29 mouse cellular contexts compared by ENCODE assay signal in genomic region chr4:117231208-117231607, GRCm38 (mm10). TPM values are rescaled to one million over a fixed set of nuclear protein-coding genes. Genes with fewer than 3 reads are reported as not detected.
A peak's percentile ranks its signal among the peaks of the same experiment; 100 is the strongest.
DNase-seq lines count a peak whose midpoint lies in the region; ATAC-seq and TF ChIP-seq lines count a peak whose summit lies in the region.
"Had no signal": no experiment of that assay in that cellular context is flagged by ENCODE, and none has a peak within 500 bp of the region (broad histone marks: within the 10 kb centered on the region; RNA-seq: fewer than 3 reads in every experiment).

No protein-coding gene starts in this region.

- no peak overlapping the region for H3K4me3 ChIP-seq in kidney, adult 2 months (ENCODE audit: insufficient read depth, low read depth, low read length)
- no peak overlapping the region for H3K4me3 ChIP-seq in intestine, embryonic 15.5 days (replicated peaks)
- H3K4me3 ChIP-seq in liver, embryonic 13.5 days (replicated peaks): no peak overlapping the region
- H3K4me3 ChIP-seq: erythroblast, embryonic 14.5 days; heart, embryonic 13.5 days; hindbrain, embryonic 10.5 days; hindbrain, embryonic 15.5 days; layer of hippocampus, adult 2 months; left cerebral cortex, adult 2 months; limb, embryonic 12.5 days had no signal

- TF ChIP-seq CTCF in kidney, adult 2 months (conservative IDR thresholded peaks at IDR 0.05; ENCODE audit: insufficient read depth, insufficient read length, low read depth, low read length): no peak

- peak; percentile 11 for DNase-seq in kidney, adult 2 months
- DNase-seq in kidney, adult 8-10 months: no peak
- DNase-seq in liver, embryonic 13.5 days: no peak
- peak; percentile 61 for DNase-seq in yolk sac, embryonic 10.5 days (ENCODE audit: low spot score)
- DNase-seq in neural tube, embryonic 10.5 days (ENCODE audit: extremely low spot score, low spot score): no peak
- no peak for DNase-seq in kidney, postnatal 4 days
- DNase-seq: cerebellum, adult 2 months; cerebellum, postnatal 14 days; forebrain, postnatal 0 days; heart, postnatal 10 days; kidney, postnatal 14 days; lung, adult 2 months; lung, postnatal 10 days; midbrain, embryonic 14.5 days; right cerebral cortex, postnatal 25 days; thymus, adult 2 months; thymus, postnatal 36 days had no signal

- peak; percentile 50; the same call in 1 of the 2 replicates for ATAC-seq in intestine, embryonic 15.5 days
- peak; percentile 72 for ATAC-seq in liver, embryonic 13.5 days (ENCODE audit: low read depth)
- ATAC-seq: CD4-positive, CD25-positive, alpha-beta regulatory T cell, adult 4 months; forebrain, postnatal 0 days; inflammation-experienced regulatory T-cells, adult 6 months had no signal

- no peaks in the 10 kb centered on the region for H3K27me3 ChIP-seq in kidney, adult 2 months (replicated peaks; ENCODE audit: control insufficient read depth, insufficient read depth, low read length)
- H3K27me3 ChIP-seq in intestine, embryonic 15.5 days (replicated peaks): no peaks in the 10 kb centered on the region
- H3K27me3 ChIP-seq in liver, embryonic 13.5 days: no peaks in the 10 kb centered on the region
- H3K27me3 ChIP-seq: heart, embryonic 13.5 days; hindbrain, embryonic 15.5 days; limb, embryonic 12.5 days had no signal

- TF ChIP-seq POLR2A in kidney, adult 2 months (IDR thresholded peaks at IDR 0.05; ENCODE audit: low read depth, low read length): no peak

- H3K4me2 ChIP-seq in intestine, embryonic 15.5 days (replicated peaks): no peak overlapping the region
- no peak overlapping the region for H3K4me2 ChIP-seq in liver, embryonic 13.5 days
- H3K4me2 ChIP-seq: heart, embryonic 13.5 days; hindbrain, embryonic 15.5 days; limb, embryonic 12.5 days had no signal

- 49% methylated on average over 2 of the region's 2 CpGs for WGBS in kidney, adult 2 months
- WGBS in intestine, embryonic 15.5 days: 79% methylated on average over 2 of the region's 2 CpGs
- 69% methylated on average over 2 of the region's 2 CpGs for WGBS in liver, embryonic 13.5 days (ENCODE audit: insufficient replicate concordance)

- H3K9me3 ChIP-seq in intestine, embryonic 15.5 days: no peaks in the 10 kb centered on the region
- no peaks in the 10 kb centered on the region for H3K9me3 ChIP-seq in liver, embryonic 13.5 days (replicated peaks)
- H3K9me3 ChIP-seq: heart, embryonic 13.5 days; hindbrain, embryonic 10.5 days; hindbrain, embryonic 15.5 days; limb, embryonic 12.5 days had no signal

- H3K36me3 ChIP-seq in kidney, adult 2 months (ENCODE audit: control insufficient read depth, insufficient read depth, low read length): no peaks in the 10 kb centered on the region
- H3K36me3 ChIP-seq in intestine, embryonic 15.5 days: no peaks in the 10 kb centered on the region
- H3K36me3 ChIP-seq in liver, embryonic 13.5 days: no peaks in the 10 kb centered on the region
- H3K36me3 ChIP-seq: heart, embryonic 13.5 days; hindbrain, embryonic 10.5 days; hindbrain, embryonic 15.5 days; limb, embryonic 12.5 days had no signal

- no peak overlapping the region for H3K27ac ChIP-seq in kidney, adult 2 months (ENCODE audit: insufficient read depth, low read depth, low read length)
- no peak overlapping the region for H3K27ac ChIP-seq in intestine, embryonic 15.5 days
- no peak overlapping the region for H3K27ac ChIP-seq in liver, embryonic 13.5 days
- H3K27ac ChIP-seq: heart, embryonic 13.5 days; hindbrain, embryonic 10.5 days; hindbrain, embryonic 15.5 days; layer of hippocampus, adult 2 months; left cerebral cortex, adult 2 months; limb, embryonic 12.5 days; macrophage had no signal

- H3K4me1 ChIP-seq in kidney, adult 2 months (ENCODE audit: control insufficient read depth, insufficient read depth, low read length): no peaks in the 10 kb centered on the region
- 0 out of 2 replicates have a peak, but pooled peaks cover 3% of the 10 kb centered on the region for H3K4me1 ChIP-seq in intestine, embryonic 15.5 days (replicated peaks)
- H3K4me1 ChIP-seq in liver, embryonic 13.5 days (replicated peaks): no peaks in the 10 kb centered on the region
- H3K4me1 ChIP-seq: hindbrain, embryonic 15.5 days had no signal

- H3K9ac ChIP-seq in intestine, embryonic 15.5 days: no peak overlapping the region
- no peak overlapping the region for H3K9ac ChIP-seq in liver, embryonic 13.5 days
- H3K9ac ChIP-seq: forebrain, postnatal 0 days; heart, embryonic 13.5 days; hindbrain, embryonic 15.5 days; limb, embryonic 12.5 days had no signal

RNA-seq across cellular contexts. Expression of gene Tmem53, which starts 20.5 kb away (rescaled TPM):
- 88.1 and 93.5 TPM in 2 replicates for polyA plus RNA-seq in kidney, adult 2 months (2012; rRNA removed)
- 9.5 and 11.7 TPM in 2 replicates for polyA plus RNA-seq in intestine, embryonic 15.5 days (2015; fragmentation: Nextera tagmentation; extraction: Ambion mirVana)
- 3.5 and 3.6 TPM in 2 replicates for polyA plus RNA-seq in liver, embryonic 13.5 days (2015; fragmentation: Nextera tagmentation; extraction: Ambion mirVana)

RNA-seq across cellular contexts. Expression of gene Armh1, which starts 20.7 kb away (rescaled TPM):
- 0.25 and 0.53 TPM in 2 replicates for polyA plus RNA-seq in kidney, adult 2 months (2012; rRNA removed)
- 0.19 and 0.32 TPM in 2 replicates for polyA plus RNA-seq in intestine, embryonic 15.5 days (2015; fragmentation: Nextera tagmentation; extraction: Ambion mirVana)
- polyA plus RNA-seq in liver, embryonic 13.5 days (2015; fragmentation: Nextera tagmentation; extraction: Ambion mirVana): not detected in 2 replicates
- polyA plus RNA-seq: CD4-positive, CD25-positive, alpha-beta regulatory T cell, adult 4 months; erythroblast, embryonic 14.5 days; inflammation-experienced regulatory T-cells, adult 6 months; macrophage; neural tube, embryonic 11.5 days had no signal

RNA-seq across cellular contexts. Expression of gene Kif2c, which starts 48.8 kb away (rescaled TPM):
- polyA plus RNA-seq in kidney, adult 2 months (2012; rRNA removed): 0.20 and 0.50 TPM in 2 replicates
- 37.7 and 48.7 TPM in 2 replicates for polyA plus RNA-seq in intestine, embryonic 15.5 days (2015; fragmentation: Nextera tagmentation; extraction: Ambion mirVana)
- 35.8 and 43.1 TPM in 2 replicates for polyA plus RNA-seq in liver, embryonic 13.5 days (2015; fragmentation: Nextera tagmentation; extraction: Ambion mirVana)

Comparison
In these comparisons a context has a peak if more than half of its experiments do, and no peak if none do; other contexts are left out.
1. DNase-seq: peak in kidney, adult 2 months (single experiment) and yolk sac, embryonic 10.5 days (single experiment); none in kidney, adult 8-10 months (0 of 2), liver, embryonic 13.5 days (single experiment), neural tube, embryonic 10.5 days (single experiment) and kidney, postnatal 4 days (0 of 2).
2. RNA of gene Kif2c, which starts 48.8 kb away (polyA plus RNA-seq): 37.7 to 48.7 TPM in intestine, embryonic 15.5 days and 35.8 to 43.1 TPM in liver, embryonic 13.5 days; 0.20 to 0.50 TPM in kidney, adult 2 months; every median in the first group is over 10 times any median in the second.